Mouse (Mus musculus): ENCODE measurements around the gene Clmn. TPM values are rescaled to one million over a fixed set of nuclear protein-coding genes. Genes with fewer than 3 reads are reported as not detected.

Gene Clmn
- polyA plus RNA-seq, 1 experiment from 2014 or later: 3.0 TPM

DNA sequence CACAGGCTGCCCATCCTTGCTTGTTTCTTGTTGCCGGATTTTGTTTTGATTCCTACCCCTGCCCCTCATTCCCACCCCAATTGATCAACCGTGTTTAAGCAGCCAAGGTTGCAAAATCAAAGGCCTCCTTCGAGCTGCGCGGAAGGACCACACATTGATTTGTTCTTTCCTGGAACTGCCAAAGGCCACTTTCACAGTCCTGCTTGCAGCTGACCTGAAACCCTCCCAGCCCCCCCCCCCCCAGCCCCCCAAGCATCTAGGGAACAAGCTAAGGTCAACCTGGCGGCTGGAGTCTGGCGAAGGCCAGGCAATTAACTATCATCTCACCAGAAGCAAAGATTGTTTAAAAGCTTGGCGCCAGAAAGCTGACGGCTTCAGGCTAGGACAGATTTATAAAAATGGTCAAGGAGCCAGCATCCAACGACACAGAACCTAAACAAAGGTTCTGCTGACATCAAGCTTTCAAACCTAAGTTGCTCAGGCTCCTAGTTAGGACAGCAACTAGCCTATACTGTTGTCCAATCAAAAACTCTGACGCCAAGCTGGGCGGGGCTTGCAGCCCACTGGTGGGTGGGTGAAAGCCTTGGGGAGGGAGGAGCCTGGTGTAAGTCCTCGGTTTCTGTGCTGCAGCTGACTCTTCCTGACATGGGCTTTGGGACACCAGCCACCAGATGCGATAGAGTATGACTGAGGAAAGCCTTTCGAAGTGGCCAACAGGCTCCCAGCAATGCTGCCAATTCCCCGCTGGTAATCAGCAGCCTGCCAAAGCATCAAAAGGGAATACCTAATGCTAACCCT, 13.0 kb downstream of the Clmn start:
- peak overlapping the region; percentile 3 for H3K4me3 ChIP-seq (ENCODE audit: low read length)
- no peaks in the 10 kb centered on the region for H3K27me3 ChIP-seq (replicated peaks; ENCODE audit: control insufficient read depth, insufficient read depth, low read length)
- peak overlapping the region; percentile 37 for H3K4me2 ChIP-seq (ENCODE audit: low read depth, low read length)
- H3K4me1 ChIP-seq (ENCODE audit: control insufficient read depth, insufficient read depth, low read length): peaks cover 29% of the 10 kb centered on the region
- H3K36me3 ChIP-seq (ENCODE audit: control insufficient read depth, insufficient read depth, low read length): no peaks in the 10 kb centered on the region
- H3K9me3 ChIP-seq (ENCODE audit: control insufficient read depth, low read length): no peaks in the 10 kb centered on the region
- peak; percentile 81 for ATAC-seq
- H3K9ac ChIP-seq (ENCODE audit: low read depth, low read length): peak overlapping the region; percentile 31; the same call in 1 of the 2 replicates
- WGBS: 15% methylated on average over 16 of the region's 16 CpGs
- H3K27ac ChIP-seq (ENCODE audit: low read length): no peak overlapping the region

DNA sequence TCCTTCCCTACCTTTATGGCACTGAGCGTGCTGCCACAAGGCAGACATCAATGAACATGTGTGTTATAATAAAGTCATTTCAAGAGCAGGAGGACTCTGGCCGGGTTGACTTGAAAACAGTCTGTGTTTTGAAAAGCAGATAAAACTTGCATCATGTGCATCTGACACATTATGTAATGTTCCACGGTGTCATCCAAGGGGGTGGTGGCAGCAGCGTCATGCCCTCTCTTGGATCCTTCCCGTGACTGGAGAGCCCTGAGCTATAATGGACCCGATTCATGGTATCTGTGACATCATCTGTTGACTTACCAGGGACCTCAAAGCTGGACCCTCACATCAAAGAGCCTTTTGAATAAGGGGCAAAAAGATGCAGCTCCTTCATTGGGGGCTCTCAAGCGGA, 14.8 kb downstream of the Clmn start:
- Histone ChIP-seq H3K9me3 (ENCODE audit: control insufficient read depth, low read length) (no peaks in the 10 kb centered on the region), H3K4me1 (ENCODE audit: control insufficient read depth, insufficient read depth, low read length) (peaks cover 30% of the 10 kb centered on the region), H3K9ac (ENCODE audit: low read depth, low read length) (no peak overlapping the region), H3K27me3 (replicated peaks; ENCODE audit: control insufficient read depth, insufficient read depth, low read length) (no peaks in the 10 kb centered on the region), H3K4me3 (ENCODE audit: low read length) (no peak overlapping the region), H3K27ac (ENCODE audit: low read length) (no peak overlapping the region), H3K36me3 (ENCODE audit: control insufficient read depth, insufficient read depth, low read length) (no peaks in the 10 kb centered on the region), H3K4me2 (ENCODE audit: low read depth, low read length) (no peak overlapping the region)
- 77% methylated on average over 7 of the region's 7 CpGs for WGBS
- no peak for ATAC-seq

DNA sequence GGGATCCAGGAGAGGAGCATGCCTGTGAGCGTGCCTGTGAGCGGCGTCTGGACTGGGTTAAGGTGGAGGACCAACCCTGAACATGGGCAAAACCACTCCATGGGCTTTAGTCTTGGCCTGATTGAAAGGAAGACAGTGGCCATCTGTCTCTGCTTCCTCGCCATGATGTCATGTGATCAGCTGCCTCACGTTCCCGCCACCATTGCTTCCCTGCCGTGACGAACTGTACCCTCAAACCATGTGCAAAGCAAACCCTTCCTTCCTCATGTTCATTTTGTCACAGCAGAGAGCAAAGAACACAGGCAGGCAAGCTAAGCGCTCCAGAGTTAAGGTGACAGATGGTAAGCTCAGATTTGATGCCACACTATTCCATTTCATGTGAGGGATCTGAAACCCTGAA, 16.2 kb downstream of the Clmn start:
- no peak overlapping the region for H3K27ac ChIP-seq (ENCODE audit: low read length)
- no peak overlapping the region for H3K4me2 ChIP-seq (ENCODE audit: low read depth, low read length)
- no peaks in the 10 kb centered on the region for H3K9me3 ChIP-seq (ENCODE audit: control insufficient read depth, low read length)
- no peaks in the 10 kb centered on the region for H3K27me3 ChIP-seq (replicated peaks; ENCODE audit: control insufficient read depth, insufficient read depth, low read length)
- H3K4me3 ChIP-seq (ENCODE audit: low read length): no peak overlapping the region
- H3K9ac ChIP-seq (ENCODE audit: low read depth, low read length): no peak overlapping the region
- H3K4me1 ChIP-seq (ENCODE audit: control insufficient read depth, insufficient read depth, low read length): peaks cover 40% of the 10 kb centered on the region
- 90% methylated on average over 9 of the region's 9 CpGs for WGBS
- ATAC-seq: no peak
- no peaks in the 10 kb centered on the region for H3K36me3 ChIP-seq (ENCODE audit: control insufficient read depth, insufficient read depth, low read length)

DNA sequence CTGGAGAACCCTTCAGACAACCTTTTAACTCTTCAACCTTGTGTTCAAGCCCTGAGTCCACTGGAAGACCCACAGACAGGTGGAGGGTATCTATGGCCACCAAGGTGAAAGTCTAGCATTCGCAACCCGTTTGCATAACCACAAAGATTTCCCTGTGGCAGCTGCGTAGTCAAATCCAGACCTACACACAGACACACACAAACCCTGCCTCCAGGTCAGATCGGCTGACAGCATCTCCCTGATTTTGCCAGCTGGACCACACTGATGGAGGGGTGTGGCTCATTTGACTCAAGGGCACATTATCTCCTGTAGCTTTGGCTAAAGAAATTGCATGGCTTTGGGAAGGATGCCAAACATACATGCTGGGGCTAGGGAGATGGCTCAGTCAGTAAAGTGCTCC, 17.6 kb downstream of the Clmn start:
- 86% methylated on average over 4 of the region's 4 CpGs for WGBS
- no peak overlapping the region for H3K9ac ChIP-seq (ENCODE audit: low read depth, low read length)
- no peaks in the 10 kb centered on the region for H3K27me3 ChIP-seq (replicated peaks; ENCODE audit: control insufficient read depth, insufficient read depth, low read length)

DNA sequence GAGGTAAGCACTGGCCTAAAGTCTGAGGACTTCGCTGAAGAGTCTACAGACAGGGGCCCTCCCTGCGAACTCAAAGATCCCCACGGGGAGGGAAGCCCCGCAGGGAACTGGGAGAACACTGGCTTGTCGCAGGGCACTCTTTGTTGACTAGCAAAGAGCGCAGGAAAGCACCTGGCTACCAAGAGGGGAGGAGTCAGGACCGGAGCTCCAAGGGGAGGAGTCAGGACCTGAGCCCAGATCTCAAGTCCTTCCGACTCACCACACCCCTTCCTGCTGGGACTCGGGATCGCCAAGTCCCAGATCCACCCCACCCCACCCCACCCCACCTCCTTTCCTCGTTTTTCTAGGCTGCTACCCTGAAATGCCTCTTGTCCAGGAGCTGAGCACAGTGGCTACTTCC, 19.2 kb downstream of the Clmn start:
- WGBS: 6% methylated on average over 11 of the region's 11 CpGs
- Histone ChIP-seq H3K27ac (ENCODE audit: low read length) (peak overlapping the region; percentile 55), H3K4me3 (ENCODE audit: low read length) (peak overlapping the region; percentile 39), H3K9me3 (ENCODE audit: control insufficient read depth, low read length) (no peaks in the 10 kb centered on the region), H3K4me1 (ENCODE audit: control insufficient read depth, insufficient read depth, low read length) (peaks cover 29% of the 10 kb centered on the region), H3K36me3 (ENCODE audit: control insufficient read depth, insufficient read depth, low read length) (no peaks in the 10 kb centered on the region), H3K9ac (ENCODE audit: low read depth, low read length) (peak overlapping the region; percentile 51), H3K27me3 (replicated peaks; ENCODE audit: control insufficient read depth, insufficient read depth, low read length) (no peaks in the 10 kb centered on the region), H3K4me2 (ENCODE audit: low read depth, low read length) (peak overlapping the region; percentile 57)
- peak; percentile 87 for ATAC-seq

More for the DNA sequence above, 17.6 kb downstream of the Clmn start:
- Histone ChIP-seq H3K4me2 (ENCODE audit: low read depth, low read length) (no peak overlapping the region), H3K4me3 (ENCODE audit: low read length) (no peak overlapping the region), H3K9me3 (ENCODE audit: control insufficient read depth, low read length) (no peaks in the 10 kb centered on the region), H3K4me1 (ENCODE audit: control insufficient read depth, insufficient read depth, low read length) (peaks cover 37% of the 10 kb centered on the region), H3K27ac (ENCODE audit: low read length) (no peak overlapping the region), H3K36me3 (ENCODE audit: control insufficient read depth, insufficient read depth, low read length) (no peaks in the 10 kb centered on the region)
- no peak for ATAC-seq

DNA sequence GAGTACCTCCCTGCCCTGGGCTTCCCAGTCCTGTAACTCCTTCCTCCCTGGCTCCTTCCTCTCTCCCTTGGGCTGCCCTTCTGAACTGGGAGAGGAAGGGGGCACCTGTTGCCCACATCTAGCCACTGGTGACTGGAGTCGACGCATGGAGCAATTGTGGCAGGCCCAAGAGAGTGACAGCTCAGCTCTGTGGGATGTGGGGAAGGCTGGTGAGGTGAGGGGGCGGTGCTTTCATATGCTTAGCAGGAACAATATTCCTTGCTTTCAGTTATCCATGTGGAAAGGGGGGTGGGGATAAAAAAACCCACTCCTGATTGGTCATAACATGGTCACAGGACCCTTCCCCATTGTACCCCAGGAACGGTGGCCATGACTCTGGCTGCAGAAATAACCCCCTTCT, 19.9 kb downstream of the Clmn start:
- no peak for ATAC-seq
- H3K4me3 ChIP-seq (ENCODE audit: low read length): no peak overlapping the region
- WGBS: 80% methylated on average over 4 of the region's 4 CpGs
- H3K27me3 ChIP-seq (replicated peaks; ENCODE audit: control insufficient read depth, insufficient read depth, low read length): no peaks in the 10 kb centered on the region
- H3K9ac ChIP-seq (ENCODE audit: low read depth, low read length): no peak overlapping the region
- no peak overlapping the region for H3K4me2 ChIP-seq (ENCODE audit: low read depth, low read length)
- H3K4me1 ChIP-seq (ENCODE audit: control insufficient read depth, insufficient read depth, low read length): peaks cover 27% of the 10 kb centered on the region
- H3K27ac ChIP-seq (ENCODE audit: low read length): peak overlapping the region; percentile 34; the same call in 1 of the 2 replicates
- no peaks in the 10 kb centered on the region for H3K36me3 ChIP-seq (ENCODE audit: control insufficient read depth, insufficient read depth, low read length)
- H3K9me3 ChIP-seq (ENCODE audit: control insufficient read depth, low read length): no peaks in the 10 kb centered on the region

DNA sequence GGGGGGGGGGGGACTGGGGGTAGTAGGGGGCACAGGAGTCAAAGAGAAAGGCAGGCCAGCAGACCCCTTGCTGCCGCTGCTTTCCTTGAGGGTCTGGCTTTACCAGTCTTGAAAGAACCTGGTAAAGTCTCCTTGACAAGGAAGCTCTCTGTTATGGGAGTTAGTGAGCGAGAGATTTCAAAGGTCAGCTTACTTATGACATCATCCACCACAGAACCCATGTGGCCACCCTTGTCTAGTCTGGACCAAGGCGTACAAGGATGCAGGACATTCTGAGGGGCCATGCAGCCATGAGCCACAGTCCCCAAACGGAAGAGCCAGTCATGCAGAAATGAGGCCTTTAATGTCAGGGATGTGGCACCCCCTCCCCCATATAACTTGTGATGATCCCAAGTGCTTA, 20.6 kb downstream of the Clmn start:
- Histone ChIP-seq H3K9me3 (ENCODE audit: control insufficient read depth, low read length) (no peaks in the 10 kb centered on the region), H3K4me2 (ENCODE audit: low read depth, low read length) (no peak overlapping the region), H3K4me1 (ENCODE audit: control insufficient read depth, insufficient read depth, low read length) (peaks cover 27% of the 10 kb centered on the region), H3K36me3 (ENCODE audit: control insufficient read depth, insufficient read depth, low read length) (no peaks in the 10 kb centered on the region), H3K4me3 (ENCODE audit: low read length) (no peak overlapping the region), H3K9ac (ENCODE audit: low read depth, low read length) (0 out of 2 replicates have a peak overlapping the region, but pooled peaks have one; percentile 22), H3K27ac (ENCODE audit: low read length) (no peak overlapping the region), H3K27me3 (replicated peaks; ENCODE audit: control insufficient read depth, insufficient read depth, low read length) (no peaks in the 10 kb centered on the region)
- WGBS: 55% methylated on average over 4 of the region's 4 CpGs
- peak; percentile 56 for ATAC-seq

DNA sequence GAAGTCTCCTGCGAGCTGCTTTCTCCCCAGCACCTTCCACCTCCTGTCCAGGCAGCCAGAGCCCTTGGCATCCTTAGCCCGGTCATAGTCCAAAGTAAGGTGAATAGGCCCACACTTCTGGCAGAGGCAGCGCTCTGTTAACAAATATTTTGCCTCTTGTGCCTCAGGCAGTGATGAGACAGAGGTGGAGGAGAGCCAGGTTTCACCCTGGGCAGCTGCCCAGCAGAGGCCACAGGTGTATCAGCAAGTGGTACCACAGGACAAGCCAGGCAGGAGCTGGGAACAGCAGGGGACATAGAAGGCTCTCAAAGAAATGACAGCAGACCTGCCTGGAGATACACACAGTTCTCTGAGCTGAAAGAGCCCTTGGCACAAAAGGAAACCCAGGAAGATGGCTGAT, 23.6 kb downstream of the Clmn start:
- Histone ChIP-seq H3K27me3 (replicated peaks; ENCODE audit: control insufficient read depth, insufficient read depth, low read length) (no peaks in the 10 kb centered on the region), H3K4me1 (ENCODE audit: control insufficient read depth, insufficient read depth, low read length) (peaks cover 24% of the 10 kb centered on the region), H3K9ac (ENCODE audit: low read depth, low read length) (no peak overlapping the region), H3K27ac (ENCODE audit: low read length) (no peak overlapping the region), H3K9me3 (ENCODE audit: control insufficient read depth, low read length) (no peaks in the 10 kb centered on the region), H3K4me2 (ENCODE audit: low read depth, low read length) (no peak overlapping the region), H3K36me3 (ENCODE audit: control insufficient read depth, insufficient read depth, low read length) (no peaks in the 10 kb centered on the region), H3K4me3 (ENCODE audit: low read length) (no peak overlapping the region)
- no peak for ATAC-seq
- WGBS: 78% methylated on average over 3 of the region's 3 CpGs

DNA sequence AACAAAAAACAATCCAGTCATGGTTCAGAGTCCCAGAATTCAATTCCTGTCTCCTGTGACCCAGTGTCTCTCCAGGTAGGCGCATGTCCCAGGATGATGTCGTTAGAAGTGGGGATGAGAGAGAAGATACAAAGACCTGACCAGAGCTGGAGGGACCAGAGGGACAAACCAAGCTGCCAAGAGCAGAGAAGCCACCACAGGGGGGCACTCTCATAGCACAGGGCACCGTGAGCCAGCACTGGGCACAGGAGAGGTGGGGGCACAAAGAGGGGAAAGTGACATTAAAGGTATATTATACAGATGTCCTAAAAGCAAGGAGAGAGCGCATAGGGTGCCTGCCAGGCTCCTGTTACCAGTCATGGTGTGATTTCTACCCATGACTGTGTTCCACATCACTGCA, 25.9 kb downstream of the Clmn start:
- ATAC-seq: no peak
- no peaks in the 10 kb centered on the region for H3K36me3 ChIP-seq (ENCODE audit: control insufficient read depth, insufficient read depth, low read length)
- H3K9me3 ChIP-seq (ENCODE audit: control insufficient read depth, low read length): no peaks in the 10 kb centered on the region
- H3K27ac ChIP-seq (ENCODE audit: low read length): no peak overlapping the region
- H3K4me1 ChIP-seq (ENCODE audit: control insufficient read depth, insufficient read depth, low read length): peaks cover 12% of the 10 kb centered on the region
- H3K27me3 ChIP-seq (replicated peaks; ENCODE audit: control insufficient read depth, insufficient read depth, low read length): no peaks in the 10 kb centered on the region
- no peak overlapping the region for H3K4me2 ChIP-seq (ENCODE audit: low read depth, low read length)
- no peak overlapping the region for H3K4me3 ChIP-seq (ENCODE audit: low read length)
- whole genome bisulfite sequencing: 68% methylated on average over 4 of the region's 4 CpGs
- no peak overlapping the region for H3K9ac ChIP-seq (ENCODE audit: low read depth, low read length)

DNA sequence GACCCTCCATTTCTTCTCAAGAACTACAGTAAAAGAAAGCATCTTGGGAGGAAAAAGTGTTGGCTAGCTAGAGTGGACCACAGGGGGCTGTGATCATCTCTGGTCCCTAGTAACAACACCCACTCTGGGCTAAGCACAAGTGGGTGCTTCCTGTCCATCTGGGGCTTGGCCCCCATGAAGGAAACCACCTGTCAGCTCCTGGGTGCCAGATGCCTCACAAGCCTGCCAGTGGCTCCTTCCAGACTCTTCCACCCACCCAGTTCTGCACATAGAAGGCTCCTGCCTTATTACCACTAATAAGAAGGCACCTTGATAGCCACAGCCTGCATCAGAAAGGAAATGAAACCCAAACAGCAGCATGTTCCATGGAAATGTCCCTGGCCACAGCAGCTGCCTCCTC, 26.4 kb downstream of the Clmn start:
- H3K27me3 ChIP-seq (replicated peaks; ENCODE audit: control insufficient read depth, insufficient read depth, low read length): no peaks in the 10 kb centered on the region
- ATAC-seq: no peak
- H3K36me3 ChIP-seq (ENCODE audit: control insufficient read depth, insufficient read depth, low read length): no peaks in the 10 kb centered on the region

More for the DNA sequence above, 26.4 kb downstream of the Clmn start:
- no peak overlapping the region for H3K27ac ChIP-seq (ENCODE audit: low read length)
- H3K9ac ChIP-seq (ENCODE audit: low read depth, low read length): no peak overlapping the region
- no peak overlapping the region for H3K4me2 ChIP-seq (ENCODE audit: low read depth, low read length)
- no peak overlapping the region for H3K4me3 ChIP-seq (ENCODE audit: low read length)
- no peaks in the 10 kb centered on the region for H3K9me3 ChIP-seq (ENCODE audit: control insufficient read depth, low read length)
- peaks cover 9% of the 10 kb centered on the region; the same call in 1 of the 2 replicates for H3K4me1 ChIP-seq (ENCODE audit: control insufficient read depth, insufficient read depth, low read length)

Measured in intestine, embryonic 16.5 days (tissue).